In genomic region chr10:42760999-42761900, GRCm38 (mm10) we compare ENCODE assay signal across 8 mouse cellular contexts. TPM values are rescaled to one million over a fixed set of nuclear protein-coding genes. Genes with fewer than 3 reads are reported as not detected.
DNase-seq lines count a peak whose midpoint lies in the region; ATAC-seq and TF ChIP-seq lines count a peak whose summit lies in the region.

Sec63 (plus strand) TSS chr10:42761496.

- H3K4me1 ChIP-seq in heart, embryonic 12.5 days (replicated peaks): peaks cover 19% of the 10 kb centered on the region
- peaks cover 4% of the 10 kb centered on the region for H3K4me1 ChIP-seq in kidney, postnatal 0 days (replicated peaks; ENCODE audit: insufficient read depth, low read length)
- H3K4me1 ChIP-seq in liver, embryonic 11.5 days (replicated peaks; ENCODE audit: control insufficient read depth, insufficient read depth, low read length): peaks cover 21% of the 10 kb centered on the region
- H3K4me1 ChIP-seq in stomach, embryonic 14.5 days (ENCODE audit: control insufficient read depth, insufficient read depth, low read length): peaks cover 12% of the 10 kb centered on the region

- H3K9ac ChIP-seq in heart, embryonic 12.5 days: peak within 1 kb of the TSS; percentile 94
- H3K9ac ChIP-seq in kidney, postnatal 0 days (ENCODE audit: low read depth, low read length): peak within 1 kb of the TSS; percentile 93
- peak within 1 kb of the TSS; percentile 98 for H3K9ac ChIP-seq in liver, embryonic 11.5 days (ENCODE audit: low read depth, low read length)
- peak within 1 kb of the TSS; percentile 97 for H3K9ac ChIP-seq in stomach, embryonic 14.5 days (replicated peaks; ENCODE audit: low read depth, low read length)

- peak; percentile 93 for ATAC-seq in erythroid progenitor cell, adult 5-6 weeks (replicated peaks; ENCODE audit: low FRiP score, poor library complexity, severe bottlenecking)
- peak; percentile 97 for ATAC-seq in heart, embryonic 12.5 days (ENCODE audit: insufficient number of reproducible peaks, low FRiP score)
- peak; percentile 98 for ATAC-seq in kidney, postnatal 0 days (replicated peaks; ENCODE audit: low FRiP score, low read depth)
- peak; percentile 94 for ATAC-seq in liver, embryonic 11.5 days (replicated peaks; ENCODE audit: low FRiP score)
- peak; percentile 97 for ATAC-seq in stomach, embryonic 14.5 days (ENCODE audit: insufficient number of reproducible peaks, insufficient read depth, low FRiP score, low read depth)

- H3K4me2 ChIP-seq in heart, embryonic 12.5 days: peak within 1 kb of the TSS; percentile 88
- peak within 1 kb of the TSS; percentile 80 for H3K4me2 ChIP-seq in kidney, postnatal 0 days (ENCODE audit: low read length)
- peak within 1 kb of the TSS; percentile 87 for H3K4me2 ChIP-seq in liver, embryonic 11.5 days
- H3K4me2 ChIP-seq in stomach, embryonic 14.5 days (replicated peaks; ENCODE audit: low read depth, low read length): peak within 1 kb of the TSS; percentile 65

- H3K27ac ChIP-seq in heart, embryonic 12.5 days (ENCODE audit: poor library complexity, severe bottlenecking): peak within 1 kb of the TSS; percentile 91
- peak within 1 kb of the TSS; percentile 95 for H3K27ac ChIP-seq in kidney, postnatal 0 days
- peak within 1 kb of the TSS; percentile 87 for H3K27ac ChIP-seq in liver, embryonic 11.5 days (ENCODE audit: low read depth, low read length)
- H3K27ac ChIP-seq in stomach, embryonic 14.5 days (ENCODE audit: low read length): peak within 1 kb of the TSS; percentile 91

- no peaks in the 10 kb centered on the region for H3K36me3 ChIP-seq in heart, embryonic 12.5 days
- H3K36me3 ChIP-seq in kidney, postnatal 0 days (ENCODE audit: insufficient read depth, low read length): no peaks in the 10 kb centered on the region
- no peaks in the 10 kb centered on the region for H3K36me3 ChIP-seq in liver, embryonic 11.5 days (ENCODE audit: control insufficient read depth, insufficient read depth, low read length)
- no peaks in the 10 kb centered on the region for H3K36me3 ChIP-seq in stomach, embryonic 14.5 days (ENCODE audit: control insufficient read depth, insufficient read depth, low read length)

- WGBS in heart, embryonic 12.5 days: under 1% methylated on average over 77 of the region's 81 CpGs
- 2% methylated on average over 60 of the region's 81 CpGs for WGBS in kidney, postnatal 0 days
- WGBS in liver, embryonic 11.5 days: under 1% methylated on average over 51 of the region's 81 CpGs
- under 1% methylated on average over 50 of the region's 81 CpGs for WGBS in stomach, embryonic 14.5 days

- peak; percentile 11; the same call in 1 of the 2 replicates for TF ChIP-seq CTCF in kidney, postnatal 0 days (IDR thresholded peaks at IDR 0.05; ENCODE audit: low read depth)

- H3K4me3 ChIP-seq in heart, embryonic 12.5 days: peak within 1 kb of the TSS; percentile 73
- H3K4me3 ChIP-seq in kidney, postnatal 0 days (replicated peaks; ENCODE audit: low read depth, low read length): peak within 1 kb of the TSS; percentile 96
- peak within 1 kb of the TSS; percentile 97 for H3K4me3 ChIP-seq in liver, embryonic 11.5 days (ENCODE audit: low read depth, low read length)
- peak within 1 kb of the TSS; percentile 98 for H3K4me3 ChIP-seq in stomach, embryonic 14.5 days (ENCODE audit: low read depth, low read length)

- H3K27me3 ChIP-seq in heart, embryonic 12.5 days (replicated peaks): no peaks in the 10 kb centered on the region
- no peaks in the 10 kb centered on the region for H3K27me3 ChIP-seq in kidney, postnatal 0 days (ENCODE audit: insufficient read depth, low read length)
- no peaks in the 10 kb centered on the region for H3K27me3 ChIP-seq in liver, embryonic 11.5 days (replicated peaks; ENCODE audit: control insufficient read depth, insufficient read depth, low read length)
- H3K27me3 ChIP-seq in stomach, embryonic 14.5 days (ENCODE audit: control insufficient read depth, insufficient read depth, low read length): no peaks in the 10 kb centered on the region

- no peaks in the 10 kb centered on the region for H3K9me3 ChIP-seq in heart, embryonic 12.5 days (replicated peaks)
- H3K9me3 ChIP-seq in kidney, postnatal 0 days (replicated peaks; ENCODE audit: low read length): no peaks in the 10 kb centered on the region
- H3K9me3 ChIP-seq in liver, embryonic 11.5 days (ENCODE audit: control insufficient read depth, low read length): no peaks in the 10 kb centered on the region
- no peaks in the 10 kb centered on the region for H3K9me3 ChIP-seq in stomach, embryonic 14.5 days (ENCODE audit: control insufficient read depth, low read depth, low read length)

- peak; percentile 95 for DNase-seq in CD4-positive helper T cell, adult 2 months (ENCODE audit: low read depth, low spot score)
- peak; percentile 90 for DNase-seq in brain, embryonic 18.5 days (ENCODE audit: low read depth, low spot score)
- peak; percentile 98 for DNase-seq in kidney, postnatal 0 days (ENCODE audit: low spot score)
- DNase-seq in liver, embryonic 11.5 days (ENCODE audit: low spot score): peak; percentile 98
- DNase-seq in naive thymus-derived CD4-positive, alpha-beta T cell, adult 2 months (ENCODE audit: low read depth): peak; percentile 96

RNA-seq across cellular contexts. Expression of gene Sec63, which starts in this region (rescaled TPM):
- total RNA-seq in erythroid progenitor cell, adult 5-6 weeks (2015; ENCODE audit: low replicate concordance): 16.9 and 29.8 TPM in 2 replicates
- 18.4 and 57.3 TPM in 2 replicates for total RNA-seq in erythroid progenitor cell, adult 5-6 weeks (2017; ENCODE audit: low replicate concordance)
- polyA plus RNA-seq in heart, embryonic 12.5 days (2016; fragmentation: Nextera tagmentation; extraction: Ambion mirVana): 19.5 and 21.0 TPM in 2 replicates
- 17.6 and 17.7 TPM in 2 replicates for polyA plus RNA-seq in kidney, postnatal 0 days (2015; fragmentation: Nextera tagmentation; extraction: Ambion mirVana)
- polyA plus RNA-seq in liver, embryonic 11.5 days (2014; fragmentation: Nextera tagmentation; extraction: Ambion mirVana): 14.2 and 17.6 TPM in 2 replicates
- polyA plus RNA-seq in stomach, embryonic 14.5 days (2014; fragmentation: Nextera tagmentation; extraction: Ambion mirVana): 22.8 and 26.5 TPM in 2 replicates

Comparison
In these comparisons a context has a peak if more than half of its experiments do, and no peak if none do; other contexts are left out.
1. Peak in every context shown above with its lines: DNase-seq, ATAC-seq, H3K4me3 ChIP-seq and H3K27ac ChIP-seq.